Mouse (Mus musculus) embryonic facial prominence, embryonic 13.5 days (tissue): ENCODE results near the gene Gm21983. TPM values are rescaled to one million over a fixed set of nuclear protein-coding genes. Genes with fewer than 3 reads are reported as not detected.
A peak's percentile ranks its signal among the peaks of the same experiment; 100 is the strongest.

Experiments used
- ATAC-seq: fragments of 200-750 bp; cut with Nextera tagmentation; 2 replicates; pipeline ENCODE4 v1.8.0; 2017; ENCODE audit warnings: low read depth; ENCODE audit not compliant: insufficient number of reproducible peaks, insufficient read depth, low FRiP score, low TSS enrichment
- H3K27ac ChIP-seq: fragments of 300-500 bp; sonication (generic); 2 replicates; pipeline ENCODE4 v1.5.1; 2015; ENCODE audit warnings: moderate library complexity, mild to moderate bottlenecking, inconsistent platforms
- H3K27me3 ChIP-seq: fragments of 300-500 bp; sonication (generic); 2 replicates; pipeline ENCODE4 v1.6.1; 2015; ENCODE audit warnings: mild to moderate bottlenecking, inconsistent platforms
- H3K36me3 ChIP-seq: fragments of 300-500 bp; sonication (generic); 2 replicates; pipeline ENCODE4 v1.6.1; 2015; ENCODE audit warnings: mild to moderate bottlenecking, inconsistent platforms
- H3K4me1 ChIP-seq: fragments of 300-500 bp; sonication (generic); 2 replicates; pipeline ENCODE4 v1.6.1; 2015; ENCODE audit warnings: inconsistent platforms
- H3K4me2 ChIP-seq: fragments of 300-500 bp; sonication (generic); 2 replicates; pipeline ENCODE4 v1.6.1; 2015; ENCODE audit warnings: moderate library complexity, mild to moderate bottlenecking, inconsistent platforms
- H3K4me3 ChIP-seq: fragments of 300-500 bp; sonication (generic); 2 replicates; pipeline ENCODE4 v1.5.1; 2015; ENCODE audit warnings: mild to moderate bottlenecking, inconsistent platforms
- H3K9ac ChIP-seq: fragments of 300-500 bp; sonication (generic); 2 replicates; pipeline ENCODE4 v1.6.1; 2015; ENCODE audit warnings: mild to moderate bottlenecking, inconsistent platforms
- H3K9me3 ChIP-seq: fragments of 300-500 bp; sonication (generic); 2 replicates; pipeline ENCODE4 v1.6.1; 2016; ENCODE audit warnings: inconsistent platforms
- WGBS: fragments of 180-500 bp; shearing (Covaris S2); methylation state at CpG from one replicate; pipeline ENCODE4 v1.1.7; 2015; ENCODE audit warnings: mixed read lengths; 5-methylcytosine and 5-hydroxymethylcytosine counted together
- polyA plus RNA-seq: library from polyadenylated mRNA; unstranded; fragments of >200 nt; fragmentation: Nextera tagmentation; extraction: Ambion mirVana; gene quantifications from 2 replicates; pipeline ENCODE4 v1.2.1, GENCODE M21; 2015

Gene Gm21983
- polyA plus RNA-seq, result 2.2 and 5.2 TPM in 2 replicates

DNA sequence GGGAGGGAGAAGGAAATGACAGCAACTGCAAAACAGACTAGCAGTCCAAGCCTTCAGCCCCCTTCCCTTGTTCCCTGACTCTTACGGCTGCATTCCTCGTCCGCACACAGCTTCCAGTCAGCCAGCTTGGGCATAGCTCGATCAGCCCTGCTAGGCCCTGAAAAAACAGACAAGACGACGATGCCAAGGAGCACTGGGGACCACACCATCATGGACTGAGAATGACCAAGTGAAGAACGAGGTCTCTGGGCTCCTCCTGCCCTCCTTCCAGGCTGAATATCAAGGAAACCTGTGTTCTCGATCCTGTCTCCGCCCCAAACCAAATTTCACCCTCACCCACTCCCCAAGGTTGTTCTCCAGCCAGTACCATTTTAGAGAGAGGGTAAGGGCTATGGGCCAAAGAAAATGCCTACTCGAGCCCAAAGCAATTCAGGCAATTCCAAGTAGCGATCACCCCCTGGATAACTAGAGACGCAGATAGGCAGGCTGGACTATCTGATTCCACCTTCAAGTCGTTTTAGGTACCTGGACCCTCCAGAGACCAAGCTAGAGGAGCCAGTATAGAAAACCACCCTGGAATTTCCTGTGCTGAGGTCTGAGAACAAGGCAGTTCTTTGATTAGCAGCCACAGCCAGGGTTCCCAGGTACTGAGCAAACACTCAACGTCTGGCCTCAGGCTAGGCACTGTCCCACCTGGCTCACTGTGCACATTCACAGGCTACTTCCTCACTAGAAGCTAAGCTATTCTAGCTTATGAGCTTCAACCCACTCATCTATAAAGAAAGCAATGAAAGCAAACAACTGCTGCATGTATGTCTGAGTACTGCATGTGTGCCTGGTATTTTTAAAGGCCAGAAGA, at the start of gene Gm21983, which contains the start of gene Mia:
TSS of gene Gm21983 (minus strand) at position 250 of the 859 bp plus-strand sequence.
TSS of gene Mia (minus strand) at position 321 of the 859 bp plus-strand sequence.
- no peaks in the 10 kb centered on the region for H3K27me3 ChIP-seq
- peaks cover 7% of the 10 kb centered on the region; the same call in 1 of the 2 replicates for H3K4me1 ChIP-seq
- 61% methylated on average over 14 of the region's 14 CpGs for WGBS
- H3K9me3 ChIP-seq, result no peaks in the 10 kb centered on the region
- peak within 1 kb of the TSS; percentile 60 for H3K9ac ChIP-seq
- H3K4me3 ChIP-seq, result peak within 1 kb of the TSS; percentile 70
- H3K27ac ChIP-seq, result peak within 1 kb of the TSS; percentile 86
- ATAC-seq, result no peak
- peaks cover 29% of the 10 kb centered on the region for H3K36me3 ChIP-seq
- H3K4me2 ChIP-seq, result peak within 1 kb of the TSS; percentile 61

DNA sequence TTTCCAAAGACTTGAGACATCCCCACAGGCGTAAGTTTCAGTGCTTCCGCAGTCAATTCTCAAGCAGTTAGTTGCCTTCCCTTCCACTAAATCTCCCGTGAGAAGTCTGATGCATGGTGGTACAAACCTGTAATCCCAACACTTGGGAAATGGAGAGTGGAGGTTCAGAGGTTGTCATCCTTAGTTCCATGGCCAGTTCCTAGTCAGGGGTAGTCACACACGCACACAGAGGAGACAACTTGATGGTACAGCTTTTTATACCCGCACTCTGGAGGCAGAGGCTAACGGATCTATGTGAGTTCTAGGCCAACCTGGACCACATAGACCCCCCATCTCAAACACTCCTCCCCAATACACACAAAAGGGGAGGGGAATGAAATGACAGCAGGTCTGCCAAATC, 48.0 kb upstream of the Gm21983 start:
- H3K9ac ChIP-seq, result peak overlapping the region; percentile 92
- H3K27me3 ChIP-seq, result no peaks in the 10 kb centered on the region
- ATAC-seq, result no peak
- peak overlapping the region; percentile 94 for H3K4me3 ChIP-seq
- WGBS, result 17% methylated on average over 6 of the region's 6 CpGs
- peaks cover 51% of the 10 kb centered on the region for H3K4me1 ChIP-seq
- peak overlapping the region; percentile 88 for H3K4me2 ChIP-seq
- peaks cover 4% of the 10 kb centered on the region; the same call in 1 of the 2 replicates for H3K36me3 ChIP-seq
- no peaks in the 10 kb centered on the region for H3K9me3 ChIP-seq
- peak overlapping the region; percentile 92 for H3K27ac ChIP-seq

GRCm38 (mm10) chr7:27228281-27228821, 47.5 kb upstream of the Gm21983 start, which contains the start of gene Itpkc:
Itpkc (minus strand) TSS chr7:27228661.
- whole genome bisulfite sequencing, result under 1% methylated on average over 47 of the region's 49 CpGs
- ATAC-seq, result peak; percentile 72
- peaks cover 49% of the 10 kb centered on the region for H3K4me1 ChIP-seq

GRCm38 (mm10) chr7:27227676-27228075, 46.8 kb upstream of the Gm21983 start:
- Histone ChIP-seq H3K27ac (peak overlapping the region; percentile 92), H3K4me3 (peak overlapping the region; percentile 94), H3K9ac (peak overlapping the region; percentile 92), H3K9me3 (no peaks in the 10 kb centered on the region), H3K36me3 (peaks cover 6% of the 10 kb centered on the region), H3K4me2 (peak overlapping the region; percentile 88), H3K27me3 (no peaks in the 10 kb centered on the region), H3K4me1 (peaks cover 47% of the 10 kb centered on the region)
- ATAC-seq, result no peak
- WGBS, result 3% methylated on average over 10 of the region's 10 CpGs

More at GRCm38 (mm10) chr7:27228281-27228821, 47.5 kb upstream of the Gm21983 start, which contains the start of gene Itpkc:
- peaks cover 4% of the 10 kb centered on the region; the same call in 1 of the 2 replicates for H3K36me3 ChIP-seq
- peak within 1 kb of the TSS; percentile 92 for H3K27ac ChIP-seq
- H3K4me3 ChIP-seq, result peak within 1 kb of the TSS; percentile 94
- H3K27me3 ChIP-seq, result no peaks in the 10 kb centered on the region
- peak within 1 kb of the TSS; percentile 88 for H3K4me2 ChIP-seq
- H3K9me3 ChIP-seq, result no peaks in the 10 kb centered on the region
- peak within 1 kb of the TSS; percentile 92 for H3K9ac ChIP-seq

GRCm38 (mm10) chr7:27227276-27227675, 46.4 kb upstream of the Gm21983 start:
- peaks cover 47% of the 10 kb centered on the region for H3K4me1 ChIP-seq
- peak overlapping the region; percentile 92 for H3K9ac ChIP-seq
- peak overlapping the region; percentile 94 for H3K4me3 ChIP-seq
- 29% methylated on average over 9 of the region's 9 CpGs for WGBS
- H3K27ac ChIP-seq, result no peak overlapping the region
- peaks cover 10% of the 10 kb centered on the region for H3K36me3 ChIP-seq
- no peak for ATAC-seq
- H3K4me2 ChIP-seq, result peak overlapping the region; percentile 88
- no peaks in the 10 kb centered on the region for H3K27me3 ChIP-seq
- no peaks in the 10 kb centered on the region for H3K9me3 ChIP-seq

DNA sequence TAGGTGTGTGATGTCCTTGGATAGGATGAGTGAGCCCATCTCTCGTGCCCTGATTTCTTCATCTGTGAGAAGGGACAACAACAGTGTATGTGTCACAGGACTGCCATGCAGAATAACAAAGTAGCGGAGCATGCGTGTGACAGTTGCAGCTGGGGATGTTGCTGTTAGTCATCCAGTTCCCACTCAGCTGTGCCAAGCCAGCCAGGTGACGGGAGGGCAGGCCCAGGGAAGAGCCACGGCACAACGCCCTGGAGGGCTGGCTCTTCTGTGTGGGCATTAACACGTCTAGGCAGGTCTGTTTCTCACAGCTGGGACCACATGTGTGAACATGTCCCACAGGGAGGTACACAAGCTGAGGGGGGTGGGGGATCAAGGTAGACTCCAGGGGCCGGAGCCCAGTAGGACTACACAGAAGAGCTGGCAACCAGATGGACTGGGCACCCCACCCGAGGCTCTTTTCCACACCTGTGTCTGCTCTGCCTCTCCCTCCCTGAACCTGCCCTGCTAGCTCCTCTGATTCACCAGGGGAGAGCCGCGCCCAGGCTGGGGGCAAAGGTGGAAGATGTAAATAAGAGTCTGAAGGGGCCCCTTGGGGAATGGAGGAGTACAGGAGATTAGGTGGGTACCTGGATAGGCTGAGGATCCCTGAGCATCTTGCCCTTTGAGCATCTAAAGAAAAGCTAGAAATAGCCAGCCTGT, 44.1 kb upstream of the Gm21983 start:
- H3K4me1 ChIP-seq, result peaks cover 47% of the 10 kb centered on the region
- 63% methylated on average over 11 of the region's 11 CpGs for WGBS
- H3K4me2 ChIP-seq, result peak overlapping the region; percentile 88
- peak overlapping the region; percentile 44; the same call in 1 of the 2 replicates for H3K27ac ChIP-seq
- peaks cover 22% of the 10 kb centered on the region for H3K36me3 ChIP-seq
- H3K27me3 ChIP-seq, result no peaks in the 10 kb centered on the region
- no peak for ATAC-seq
- no peaks in the 10 kb centered on the region for H3K9me3 ChIP-seq
- H3K4me3 ChIP-seq, result peak overlapping the region; percentile 94
- H3K9ac ChIP-seq, result peak overlapping the region; percentile 53

GRCm38 (mm10) chr7:27222538-27222937, 41.7 kb upstream of the Gm21983 start:
- H3K27ac ChIP-seq, result no peak overlapping the region

DNA sequence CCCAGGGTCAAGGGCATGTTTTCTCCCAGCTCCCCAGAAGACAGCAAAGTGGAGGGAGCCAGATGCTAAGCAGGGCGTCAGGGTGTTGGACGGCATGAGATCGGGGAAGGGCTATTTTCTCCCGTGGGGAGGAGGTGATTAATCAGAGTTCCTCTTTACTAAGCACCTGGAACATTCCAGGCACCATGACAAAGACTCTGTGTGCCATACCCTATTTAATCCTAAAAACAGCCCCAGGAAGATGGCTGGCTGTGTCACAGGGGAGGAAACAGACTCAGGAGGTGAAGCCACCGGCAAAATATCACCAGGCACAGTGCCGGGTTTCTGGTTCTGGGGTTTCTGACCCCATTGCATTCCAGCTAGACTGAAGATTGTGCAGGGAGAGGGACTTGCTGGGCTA, 41.1 kb upstream of the Gm21983 start:
- WGBS, result 81% methylated on average over 6 of the region's 6 CpGs
- no peaks in the 10 kb centered on the region for H3K9me3 ChIP-seq
- no peak for ATAC-seq
- H3K27me3 ChIP-seq, result no peaks in the 10 kb centered on the region
- no peak overlapping the region for H3K27ac ChIP-seq
- H3K4me1 ChIP-seq, result peaks cover 33% of the 10 kb centered on the region
- no peak overlapping the region for H3K4me2 ChIP-seq
- peak overlapping the region; percentile 22; the same call in 1 of the 2 replicates for H3K9ac ChIP-seq
- no peak overlapping the region for H3K4me3 ChIP-seq
- H3K36me3 ChIP-seq, result peaks cover 48% of the 10 kb centered on the region

More at GRCm38 (mm10) chr7:27222538-27222937, 41.7 kb upstream of the Gm21983 start:
- WGBS, result 53% methylated on average over 1 of the region's 1 CpGs
- H3K36me3 ChIP-seq, result peaks cover 43% of the 10 kb centered on the region
- H3K27me3 ChIP-seq, result no peaks in the 10 kb centered on the region
- no peak overlapping the region for H3K9ac ChIP-seq
- H3K4me1 ChIP-seq, result peaks cover 39% of the 10 kb centered on the region
- no peak overlapping the region for H3K4me2 ChIP-seq
- H3K4me3 ChIP-seq, result no peak overlapping the region
- H3K9me3 ChIP-seq, result no peaks in the 10 kb centered on the region
- no peak for ATAC-seq

- Histone ChIP-seq H3K4me2 (no peak overlapping the region), H3K9ac (no peak overlapping the region), H3K27me3 (no peaks in the 10 kb centered on the region), H3K4me1 (peaks cover 13% of the 10 kb centered on the region), H3K9me3 (no peaks in the 10 kb centered on the region), H3K27ac (no peak overlapping the region), H3K36me3 (peaks cover 63% of the 10 kb centered on the region), H3K4me3 (no peak overlapping the region)
- 80% methylated on average over 11 of the region's 11 CpGs for WGBS
- no peak for ATAC-seq
Measured at GRCm38 (mm10) chr7:27219937-27220336, 39.1 kb upstream of the Gm21983 start.

DNA sequence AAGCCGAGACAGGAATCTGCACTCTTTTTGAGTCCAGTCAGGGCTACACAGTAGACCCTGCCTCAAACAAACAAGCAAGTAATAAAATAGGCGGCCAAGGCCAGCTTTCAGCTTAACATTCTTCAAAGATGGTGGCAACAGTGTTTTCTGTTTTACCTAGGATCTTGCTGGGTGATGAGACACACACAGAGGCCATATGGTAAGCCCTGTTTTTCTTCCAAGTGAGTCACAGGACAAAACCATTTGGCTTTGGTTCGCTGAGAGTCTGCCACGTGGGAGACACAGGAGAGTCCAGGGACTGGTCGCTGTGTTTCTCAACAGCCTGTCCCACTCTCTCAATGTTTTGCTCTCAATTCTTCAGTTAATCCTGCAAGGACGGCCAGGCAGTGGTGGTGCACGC, 37.7 kb upstream of the Gm21983 start:
- Histone ChIP-seq H3K27ac (no peak overlapping the region), H3K4me2 (no peak overlapping the region), H3K9ac (no peak overlapping the region), H3K27me3 (no peaks in the 10 kb centered on the region), H3K36me3 (peaks cover 71% of the 10 kb centered on the region), H3K9me3 (no peaks in the 10 kb centered on the region), H3K4me1 (no peaks in the 10 kb centered on the region; the same call in 1 of the 2 replicates), H3K4me3 (no peak overlapping the region)
- WGBS, result 87% methylated on average over 7 of the region's 7 CpGs
- no peak for ATAC-seq

- H3K36me3 ChIP-seq, result peaks cover 92% of the 10 kb centered on the region
Measured at GRCm38 (mm10) chr7:27212626-27213025, 31.7 kb upstream of the Gm21983 start.

More at GRCm38 (mm10) chr7:27212626-27213025, 31.7 kb upstream of the Gm21983 start:
- Histone ChIP-seq H3K4me2 (no peak overlapping the region), H3K4me3 (no peak overlapping the region), H3K27me3 (no peaks in the 10 kb centered on the region), H3K9me3 (no peaks in the 10 kb centered on the region), H3K27ac (no peak overlapping the region), H3K9ac (no peak overlapping the region), H3K4me1 (no peaks in the 10 kb centered on the region)
- 79% methylated on average over 2 of the region's 2 CpGs for WGBS
- no peak for ATAC-seq
